Mouse (Mus musculus) lung, adult 2 months (tissue): ENCODE data around the gene Rplp2.

ENCODE experiments used
- CTCF ChIP-seq: fragments of 200-500 bp; IDR thresholded peaks from 2 replicates; pipeline ENCODE4 v1.5.1; 2011; ENCODE audit warnings: mild to moderate bottlenecking, low read length, control low read depth; ENCODE audit not compliant: insufficient read depth
- POLR2A ChIP-seq: fragments of 200-500 bp; IDR thresholded peaks from 2 replicates; pipeline ENCODE4 v1.6.1; 2011; ENCODE audit warnings: low read depth, mild to moderate bottlenecking, control low read depth, low read length, borderline replicate concordance; ENCODE audit errors: extremely low read depth

- no peak for TF ChIP-seq CTCF
- no peak for TF ChIP-seq POLR2A
Measured at GRCm38 (mm10) chr7:141470637-141470944, 23.4 kb downstream of the Rplp2 start.
